Mouse (Mus musculus): ENCODE results near the gene Mamdc2. TPM values are rescaled to one million over a fixed set of nuclear protein-coding genes. Genes with fewer than 3 reads are reported as not detected.

The Mamdc2 gene
- polyA plus RNA-seq, 1 experiment from 2014 or later: 2.7 TPM

GRCm38 (mm10) chr19:23256771-23257170, 191.5 kb downstream of the Mamdc2 start:
- Histone ChIP-seq H3K27ac (ENCODE audit: low read depth) (no peak overlapping the region), H3K4me1 (replicated peaks; ENCODE audit: control insufficient read depth, insufficient read depth, low read length) (no peaks in the 10 kb centered on the region), H3K9ac (ENCODE audit: low read length) (no peak overlapping the region), H3K4me3 (ENCODE audit: low read depth, low read length) (no peak overlapping the region), H3K27me3 (replicated peaks; ENCODE audit: control insufficient read depth, insufficient read depth, low read length) (no peaks in the 10 kb centered on the region), H3K4me2 (ENCODE audit: low read length) (no peak overlapping the region), H3K9me3 (ENCODE audit: control insufficient read depth, low read length) (no peaks in the 10 kb centered on the region), H3K36me3 (ENCODE audit: control insufficient read depth, insufficient read depth, low read length) (peaks cover 72% of the 10 kb centered on the region)
- ATAC-seq (replicated peaks; ENCODE audit: low FRiP score, low TSS enrichment, low read depth) (no peak), DNase-seq (ENCODE audit: low spot score) (no peak)
- 89% methylated on average over 9 of the region's 9 CpGs for WGBS

Other genes with a start within 250 kb of the Mamdc2 start
- 32.2 and 38.4 TPM in 2 replicates for gene Smc5, start 174.5 kb downstream of the Mamdc2 start, polyA plus RNA-seq (2014; fragmentation: Nextera tagmentation; extraction: Ambion mirVana)
- gene 1700028P14Rik, start 204.4 kb upstream of the Mamdc2 start, polyA plus RNA-seq (2014; fragmentation: Nextera tagmentation; extraction: Ambion mirVana): not detected in 2 replicates
- gene Ptar1, start 239.0 kb upstream of the Mamdc2 start, polyA plus RNA-seq (2014; fragmentation: Nextera tagmentation; extraction: Ambion mirVana): 6.7 and 8.5 TPM in 2 replicates